Mouse (Mus musculus) thymus, postnatal 14 days (tissue): ENCODE results near the gene Olfr1414.
"Not testable (repeated sequence)": the region's sequence is repeated elsewhere in the genome, so short reads cannot be mapped to it uniquely, and the experiment has no call there.

ENCODE experiments used
- DNase-seq: peaks from one replicate; pipeline ENCODE4 v3.0.0; 2021

Olfr1414 gene

GRCm38 (mm10) chr1:92518561-92518960 is at the start of gene Olfr1414:
Olfr1414 (minus strand) TSS chr1:92518661.
- no peak for DNase-seq

- no peak for DNase-seq
These were observed 27.5 kb upstream of the Olfr1414 start for GRCm38 (mm10) chr1:92545929-92546328.

GRCm38 (mm10) chr1:92539071-92539470 is 20.6 kb upstream of the Olfr1414 start:
- DNase-seq: no peak

GRCm38 (mm10) chr1:92536972-92537371 is 18.5 kb upstream of the Olfr1414 start:
- DNase-seq: no peak

- no peak for DNase-seq
These were observed 5.3 kb upstream of the Olfr1414 start for GRCm38 (mm10) chr1:92523764-92524163.

- DNase-seq: no peak
These were observed 2.9 kb upstream of the Olfr1414 start for GRCm38 (mm10) chr1:92521376-92521775.

GRCm38 (mm10) chr1:92519046-92519445 is 585 bp upstream of the Olfr1414 start:
- DNase-seq: no peak

GRCm38 (mm10) chr1:92515390-92515789 is 3.1 kb downstream of the Olfr1414 start:
- DNase-seq: no peak

- not testable (repeated sequence) for DNase-seq
These were observed 6.8 kb downstream of the Olfr1414 start for GRCm38 (mm10) chr1:92511646-92512045.

- no peak for DNase-seq
These were observed 22.5 kb downstream of the Olfr1414 start, which contains the start of gene Olfr1415 for GRCm38 (mm10) chr1:92496001-92496400. Olfr1415 (minus strand) TSS chr1:92496101.

GRCm38 (mm10) chr1:92485013-92485412 is 33.4 kb downstream of the Olfr1414 start, which contains the start of gene Olfr1416:
Olfr1416 (minus strand) TSS chr1:92485113.
- DNase-seq: no peak

GRCm38 (mm10) chr1:92474066-92474578 is 44.3 kb downstream of the Olfr1414 start:
- no peak for DNase-seq

GRCm38 (mm10) chr1:92473165-92474041 is 45.1 kb downstream of the Olfr1414 start, which contains the start of gene Ndufa10:
Ndufa10 (minus strand) TSS chr1:92473860.
- DNase-seq: peak; percentile 96

- DNase-seq: no peak
These were observed 49.6 kb downstream of the Olfr1414 start for GRCm38 (mm10) chr1:92468891-92469290.

GRCm38 (mm10) chr1:92458416-92458815 is 60.0 kb downstream of the Olfr1414 start:
- no peak for DNase-seq

GRCm38 (mm10) chr1:92457758-92458157 is 60.7 kb downstream of the Olfr1414 start:
- no peak for DNase-seq
